Mouse (Mus musculus): Measurements from ENCODE around the gene Usp30. TPM values are rescaled to one million over a fixed set of nuclear protein-coding genes. Genes with fewer than 3 reads are reported as not detected.

Gene Usp30
- polyA plus RNA-seq, 1 experiment from 2014 or later, result 9.9 TPM

DNA sequence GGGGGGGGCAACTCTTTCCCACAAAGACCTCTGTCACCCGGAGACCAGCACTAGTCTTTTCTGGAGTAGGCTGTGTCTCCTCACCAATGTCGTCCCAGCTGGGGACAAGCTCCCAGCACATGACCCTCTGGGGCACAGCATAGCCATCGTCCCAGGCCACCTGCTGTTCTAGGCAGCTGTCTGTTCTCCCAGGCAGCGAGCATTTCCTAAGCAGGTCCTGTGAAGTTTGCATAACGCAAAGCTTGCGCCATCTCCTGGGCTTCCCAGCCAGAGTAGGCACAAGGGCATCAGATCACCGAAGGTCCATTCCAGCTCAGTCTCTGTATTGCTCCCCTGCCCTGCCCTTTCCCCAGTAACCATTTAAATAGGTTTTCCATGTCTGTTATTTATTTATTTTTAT lies 92.0 kb downstream of the Usp30 start:
- Histone ChIP-seq H3K27me3 (ENCODE audit: insufficient read depth, poor library complexity, severe bottlenecking) (no peaks in the 10 kb centered on the region), H3K9me3 (no peaks in the 10 kb centered on the region), H3K4me3 (no peak overlapping the region), H3K4me1 (peaks cover 29% of the 10 kb centered on the region), H3K27ac (no peak overlapping the region), H3K36me3 (0 out of 2 replicates have a peak, but pooled peaks cover 2% of the 10 kb centered on the region)
- DNase-seq (ENCODE audit: low spot score), result no peak
- 48% methylated on average over 7 of the region's 7 CpGs for WGBS

DNA sequence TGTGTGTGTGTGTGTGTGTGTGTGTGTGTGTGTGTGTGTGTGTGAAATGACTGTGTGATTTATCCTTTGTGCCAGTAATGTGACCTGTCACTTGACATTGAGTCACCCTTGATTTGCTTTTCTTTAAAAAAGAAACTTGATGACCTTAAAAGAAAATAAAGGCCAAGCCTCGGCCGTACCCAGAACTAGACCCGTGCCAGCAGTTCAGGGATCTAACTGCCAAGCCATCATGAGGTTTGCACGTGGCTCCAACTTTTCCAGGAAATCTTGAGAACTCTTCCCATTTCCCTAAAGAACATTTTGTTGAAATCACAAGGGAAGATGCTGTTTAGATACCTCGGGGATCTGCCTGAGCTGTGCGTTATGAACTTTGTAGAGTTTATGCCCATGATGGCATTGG lies 96.2 kb downstream of the Usp30 start:
- H3K36me3 ChIP-seq, result peaks cover 12% of the 10 kb centered on the region; the same call in 1 of the 2 replicates
- WGBS, result 86% methylated on average over 6 of the region's 6 CpGs
- no peak overlapping the region for H3K27ac ChIP-seq
- H3K9me3 ChIP-seq, result no peaks in the 10 kb centered on the region
- H3K4me1 ChIP-seq, result no peaks in the 10 kb centered on the region
- no peak for DNase-seq (ENCODE audit: low spot score)
- no peak overlapping the region for H3K4me3 ChIP-seq
- H3K27me3 ChIP-seq (ENCODE audit: insufficient read depth, poor library complexity, severe bottlenecking), result 0 out of 2 replicates have a peak, but pooled peaks cover under 1% of the 10 kb centered on the region

- H3K4me3 ChIP-seq, result no peak overlapping the region
- no peak overlapping the region for H3K27ac ChIP-seq
- WGBS, result 47% methylated on average over 12 of the region's 12 CpGs
- DNase-seq (ENCODE audit: low spot score), result no peak
- peaks cover 15% of the 10 kb centered on the region; the same call in 1 of the 2 replicates for H3K36me3 ChIP-seq
- H3K9me3 ChIP-seq, result no peaks in the 10 kb centered on the region
- 0 out of 2 replicates have a peak, but pooled peaks cover 4% of the 10 kb centered on the region for H3K27me3 ChIP-seq (ENCODE audit: insufficient read depth, poor library complexity, severe bottlenecking)
- H3K4me1 ChIP-seq, result no peaks in the 10 kb centered on the region
Measured at GRCm38 (mm10) chr5:114162106-114162815, 97.0 kb downstream of the Usp30 start.

GRCm38 (mm10) chr5:114163117-114163696 lies 97.9 kb downstream of the Usp30 start:
- 63% methylated on average over 6 of the region's 6 CpGs for WGBS
- H3K36me3 ChIP-seq, result peaks cover 17% of the 10 kb centered on the region; the same call in 1 of the 2 replicates
- no peak for DNase-seq (ENCODE audit: low spot score)
- H3K4me1 ChIP-seq, result no peaks in the 10 kb centered on the region
- no peak overlapping the region for H3K27ac ChIP-seq
- H3K4me3 ChIP-seq, result no peak overlapping the region
- H3K9me3 ChIP-seq, result no peaks in the 10 kb centered on the region
- 0 out of 2 replicates have a peak, but pooled peaks cover 4% of the 10 kb centered on the region for H3K27me3 ChIP-seq (ENCODE audit: insufficient read depth, poor library complexity, severe bottlenecking)

GRCm38 (mm10) chr5:114170345-114170744 lies 105.1 kb downstream of the Usp30 start:
- Histone ChIP-seq H3K4me3 (no peak overlapping the region), H3K36me3 (peaks cover 21% of the 10 kb centered on the region; the same call in 1 of the 2 replicates), H3K4me1 (peaks cover 20% of the 10 kb centered on the region), H3K9me3 (no peaks in the 10 kb centered on the region), H3K27me3 (ENCODE audit: insufficient read depth, poor library complexity, severe bottlenecking) (0 out of 2 replicates have a peak, but pooled peaks cover 4% of the 10 kb centered on the region), H3K27ac (no peak overlapping the region)
- 80% methylated on average over 7 of the region's 7 CpGs for WGBS
- DNase-seq (ENCODE audit: low spot score), result no peak

DNA sequence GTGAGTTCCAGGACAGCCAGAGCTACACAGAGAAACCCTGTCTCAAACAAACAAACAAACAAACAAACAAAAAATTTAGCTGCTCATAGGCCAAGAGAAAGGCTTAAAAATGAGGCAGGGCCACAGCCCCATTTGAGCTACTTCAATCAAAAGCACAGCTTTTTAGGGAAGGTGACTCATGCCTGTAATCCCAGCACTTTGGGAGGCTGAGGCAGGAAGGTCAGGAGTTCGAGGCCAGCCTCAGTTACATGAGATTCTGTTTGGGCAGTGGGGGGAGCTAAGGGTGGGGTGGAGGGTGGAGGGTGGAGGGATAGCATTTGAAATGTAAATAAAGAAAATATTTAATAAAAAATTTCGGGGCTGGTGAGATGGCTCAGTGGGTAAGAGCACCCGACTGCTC lies 107.7 kb downstream of the Usp30 start:
- no peak overlapping the region for H3K4me3 ChIP-seq
- WGBS, result 93% methylated on average over 3 of the region's 3 CpGs
- no peaks in the 10 kb centered on the region for H3K9me3 ChIP-seq
- peaks cover 8% of the 10 kb centered on the region; the same call in 1 of the 2 replicates for H3K36me3 ChIP-seq
- H3K27me3 ChIP-seq (ENCODE audit: insufficient read depth, poor library complexity, severe bottlenecking), result no peaks in the 10 kb centered on the region
- DNase-seq (ENCODE audit: low spot score), result no peak
- no peak overlapping the region for H3K27ac ChIP-seq
- H3K4me1 ChIP-seq, result peaks cover 31% of the 10 kb centered on the region

DNA sequence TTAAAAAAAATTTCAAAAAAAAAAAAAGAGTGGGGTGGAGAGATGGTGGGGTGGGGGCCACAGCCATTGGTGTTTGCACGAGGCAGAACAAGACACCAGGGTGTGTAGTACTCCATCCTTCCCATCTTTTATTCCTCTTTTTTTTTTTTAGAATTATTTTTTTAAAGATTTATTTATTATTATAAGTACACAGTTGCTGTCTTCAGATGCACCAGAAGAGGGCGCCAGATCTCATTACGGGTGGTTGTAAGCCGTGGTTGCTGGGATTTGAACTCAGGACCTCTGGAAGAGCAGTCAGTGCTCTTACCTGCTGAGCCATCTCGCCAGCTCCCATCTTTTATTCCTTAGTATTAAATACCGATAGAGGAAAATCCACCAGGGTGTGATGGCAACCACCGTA lies 108.2 kb downstream of the Usp30 start:
- Histone ChIP-seq H3K27me3 (ENCODE audit: insufficient read depth, poor library complexity, severe bottlenecking) (no peaks in the 10 kb centered on the region), H3K9me3 (no peaks in the 10 kb centered on the region), H3K4me1 (peaks cover 31% of the 10 kb centered on the region), H3K4me3 (no peak overlapping the region), H3K27ac (peak overlapping the region; percentile 89; the same call in 1 of the 2 replicates), H3K36me3 (peaks cover 6% of the 10 kb centered on the region; the same call in 1 of the 2 replicates)
- 68% methylated on average over 7 of the region's 7 CpGs for WGBS
- no peak for DNase-seq (ENCODE audit: low spot score)

DNA sequence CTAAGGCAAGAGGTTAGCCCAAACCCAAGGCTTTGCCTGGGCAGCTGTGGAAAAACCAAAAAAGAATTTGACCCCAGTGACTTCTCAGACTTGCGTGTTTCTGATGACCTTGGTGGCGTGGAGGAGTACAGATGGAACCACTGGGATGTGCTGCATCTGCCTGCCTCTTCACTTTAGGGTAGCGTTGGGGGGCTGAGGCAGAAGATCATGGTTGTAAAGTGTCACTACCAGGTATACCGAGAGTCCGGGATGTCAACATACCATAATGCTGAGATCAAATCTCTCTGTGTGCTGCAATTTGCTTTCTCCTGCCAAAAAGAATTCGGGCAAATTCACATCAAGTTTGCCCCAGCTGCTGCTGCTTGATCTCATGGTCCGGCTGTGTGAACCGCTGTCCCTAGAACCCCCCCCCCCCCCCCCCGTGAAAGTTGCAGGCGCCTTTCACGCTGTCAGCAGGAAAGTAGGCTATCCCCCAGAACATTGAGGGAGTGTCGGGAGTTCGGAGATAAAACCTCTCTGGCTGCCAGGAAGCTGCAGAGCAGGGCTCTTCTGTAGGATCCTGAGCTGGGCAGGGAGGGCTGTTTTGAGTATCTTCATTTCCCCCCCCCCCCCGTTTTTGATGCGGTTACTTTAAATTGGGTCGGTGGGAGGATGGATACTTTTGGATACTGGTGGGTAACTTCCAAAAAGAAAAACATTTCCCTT lies 108.8 kb downstream of the Usp30 start:
- WGBS, result 17% methylated on average over 16 of the region's 16 CpGs
- Histone ChIP-seq H3K4me3 (peak overlapping the region; percentile 73), H3K9me3 (no peaks in the 10 kb centered on the region), H3K4me1 (peaks cover 31% of the 10 kb centered on the region), H3K36me3 (peaks cover 3% of the 10 kb centered on the region; the same call in 1 of the 2 replicates), H3K27ac (peak overlapping the region; percentile 89), H3K27me3 (ENCODE audit: insufficient read depth, poor library complexity, severe bottlenecking) (no peaks in the 10 kb centered on the region)
- DNase-seq (ENCODE audit: low spot score), result no peak

Other genes with a start within 250 kb of the Usp30 start
- gene Selplg, start 232.8 kb upstream of the Usp30 start, polyA plus RNA-seq (2016; fragmentation: Nextera tagmentation; extraction: Ambion mirVana), result 0.64 and 1.3 TPM in 2 replicates
- gene Coro1c, start 156.7 kb upstream of the Usp30 start, polyA plus RNA-seq (2016; fragmentation: Nextera tagmentation; extraction: Ambion mirVana), result 163 and 178 TPM in 2 replicates
- 16.7 and 18.3 TPM in 2 replicates for gene Ssh1, start 71.6 kb upstream of the Usp30 start, polyA plus RNA-seq (2016; fragmentation: Nextera tagmentation; extraction: Ambion mirVana)
- gene Dao, start 61.8 kb upstream of the Usp30 start, polyA plus RNA-seq (2016; fragmentation: Nextera tagmentation; extraction: Ambion mirVana), result not detected in 2 replicates
- 0.23 and 0.46 TPM in 2 replicates for gene Svop, start 26.1 kb downstream of the Usp30 start, polyA plus RNA-seq (2016; fragmentation: Nextera tagmentation; extraction: Ambion mirVana)
- 13.0 and 13.2 TPM in 2 replicates for gene Alkbh2, start 62.8 kb downstream of the Usp30 start, polyA plus RNA-seq (2016; fragmentation: Nextera tagmentation; extraction: Ambion mirVana)
- 68.1 and 70.9 TPM in 2 replicates for gene Ung, start 64.9 kb downstream of the Usp30 start, polyA plus RNA-seq (2016; fragmentation: Nextera tagmentation; extraction: Ambion mirVana)
- 5.8 and 11.7 TPM in 2 replicates for gene Acacb, start 81.1 kb downstream of the Usp30 start, polyA plus RNA-seq (2016; fragmentation: Nextera tagmentation; extraction: Ambion mirVana)
- gene Foxn4, start 208.3 kb downstream of the Usp30 start, polyA plus RNA-seq (2016; fragmentation: Nextera tagmentation; extraction: Ambion mirVana), result not detected in 2 replicates
- 0.71 and 0.82 TPM in 2 replicates for gene Myo1h, start 223.7 kb downstream of the Usp30 start, polyA plus RNA-seq (2016; fragmentation: Nextera tagmentation; extraction: Ambion mirVana)

Data from heart, embryonic 10.5 days (tissue).